Mouse (Mus musculus) R1 (cell line): ENCODE data around the gene Nr2f2.

Experiments
- DNase-seq: peaks from one replicate; pipeline ENCODE4 v3.0.0-alpha.2; 2018; ENCODE audit warnings: low read depth, low spot score

Gene Nr2f2

GRCm38 (mm10) chr7:70365941-70366807 is at the start of gene Nr2f2:
Gene Nr2f2, minus strand, starts transcription at chr7:70366735.
- peak; percentile 27 for DNase-seq

GRCm38 (mm10) chr7:70414461-70414860 is 47.9 kb upstream of the Nr2f2 start:
- no peak for DNase-seq

GRCm38 (mm10) chr7:70413646-70414045 is 47.1 kb upstream of the Nr2f2 start:
- DNase-seq: no peak

- no peak for DNase-seq
These were observed 46.4 kb upstream of the Nr2f2 start for GRCm38 (mm10) chr7:70412900-70413299.

GRCm38 (mm10) chr7:70410350-70410749 is 43.8 kb upstream of the Nr2f2 start:
- DNase-seq: no peak

GRCm38 (mm10) chr7:70409890-70410289 is 43.4 kb upstream of the Nr2f2 start:
- no peak for DNase-seq

- DNase-seq: peak; percentile 54
These were observed 42.3 kb upstream of the Nr2f2 start for GRCm38 (mm10) chr7:70408814-70409213.

- no peak for DNase-seq
These were observed 40.6 kb upstream of the Nr2f2 start for GRCm38 (mm10) chr7:70407123-70407522.

DNA sequence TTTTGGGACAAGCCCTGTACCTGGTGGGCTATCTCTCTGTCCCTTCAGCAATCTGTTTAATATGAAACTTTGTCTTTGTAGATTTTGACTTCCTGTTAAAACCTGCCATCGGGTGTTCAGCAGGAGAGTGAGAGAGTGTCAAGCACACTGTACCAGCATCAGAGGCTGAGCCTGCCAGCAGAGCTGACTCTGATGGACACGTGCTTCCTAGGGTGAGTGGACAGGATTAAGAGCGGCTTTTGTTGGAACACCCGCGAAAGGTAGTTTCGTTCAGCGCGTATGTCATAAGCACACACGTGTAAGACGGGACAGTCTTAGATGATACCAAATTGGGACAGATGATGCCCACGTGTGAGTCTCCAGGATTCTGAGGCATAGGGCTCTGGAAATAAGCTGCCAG is 40.0 kb upstream of the Nr2f2 start:
- no peak for DNase-seq

- no peak for DNase-seq
These were observed 38.9 kb upstream of the Nr2f2 start for GRCm38 (mm10) chr7:70405466-70405865.

DNA sequence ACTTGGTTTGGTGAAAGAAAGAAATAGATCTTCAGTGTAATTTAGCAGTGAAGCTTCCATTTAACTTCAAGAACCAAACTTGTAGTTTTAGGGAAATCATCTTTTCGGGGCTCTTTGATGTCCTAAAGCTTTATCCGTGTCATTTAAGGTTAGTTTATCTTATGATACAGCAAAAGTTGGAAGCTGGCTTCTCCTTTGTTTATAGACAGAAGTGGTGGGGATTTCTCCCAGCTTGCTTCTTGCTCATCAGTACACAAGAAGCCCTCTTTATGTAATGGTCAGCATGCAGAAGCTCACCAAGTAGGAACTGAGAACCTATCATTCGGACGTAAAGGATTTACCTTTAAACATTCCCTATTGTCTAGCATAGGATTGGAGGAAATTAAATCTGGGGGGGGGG is 16.3 kb upstream of the Nr2f2 start:
- DNase-seq: no peak

- no peak for DNase-seq
These were observed 15.1 kb upstream of the Nr2f2 start for GRCm38 (mm10) chr7:70381409-70382244.

GRCm38 (mm10) chr7:70380943-70381342 is 14.4 kb upstream of the Nr2f2 start:
- no peak for DNase-seq

GRCm38 (mm10) chr7:70380246-70380645 is 13.7 kb upstream of the Nr2f2 start:
- DNase-seq: peak; percentile 84

- DNase-seq: no peak
These were observed 4.2 kb upstream of the Nr2f2 start for GRCm38 (mm10) chr7:70370552-70371262.

DNA sequence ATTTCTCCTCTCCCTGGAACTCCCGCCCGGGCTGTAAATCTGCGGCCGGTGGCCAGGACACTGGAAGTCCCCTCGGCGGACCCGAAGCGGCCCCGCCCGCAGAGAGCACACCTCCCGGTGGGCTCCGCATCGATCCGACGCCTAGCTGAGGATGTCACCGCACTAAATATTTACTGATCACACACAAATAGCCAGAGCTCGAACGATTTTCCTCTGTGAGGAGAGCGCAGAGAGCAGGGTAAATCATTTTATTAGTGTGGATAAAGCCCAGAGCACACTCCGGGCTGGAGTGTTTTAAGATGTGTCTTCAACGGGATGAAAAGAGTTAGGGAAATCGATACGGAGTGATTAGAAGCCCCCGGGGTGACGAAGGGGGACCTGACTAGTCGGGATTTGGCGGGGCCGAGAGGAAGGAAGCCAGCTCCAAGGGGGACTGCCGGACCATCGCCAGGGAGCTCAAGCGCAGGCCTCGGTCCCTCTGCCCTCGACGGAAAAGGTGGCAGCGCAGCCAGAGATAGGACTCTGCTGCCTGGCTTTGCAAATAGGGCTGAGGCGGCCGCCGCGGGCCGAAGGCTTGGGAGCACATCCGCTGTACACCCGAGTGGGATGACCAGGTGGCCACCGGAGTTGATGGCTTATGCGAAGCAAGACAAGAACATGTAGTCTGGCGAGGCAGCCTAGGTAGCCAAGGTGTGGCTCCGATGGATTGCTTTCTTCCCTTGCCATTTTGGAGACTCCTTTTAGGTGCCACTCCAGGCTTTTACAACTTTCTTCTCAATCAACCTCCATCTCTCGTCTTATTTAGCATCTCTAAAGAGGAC is 3.4 kb upstream of the Nr2f2 start:
- peak; percentile 24 for DNase-seq

DNA sequence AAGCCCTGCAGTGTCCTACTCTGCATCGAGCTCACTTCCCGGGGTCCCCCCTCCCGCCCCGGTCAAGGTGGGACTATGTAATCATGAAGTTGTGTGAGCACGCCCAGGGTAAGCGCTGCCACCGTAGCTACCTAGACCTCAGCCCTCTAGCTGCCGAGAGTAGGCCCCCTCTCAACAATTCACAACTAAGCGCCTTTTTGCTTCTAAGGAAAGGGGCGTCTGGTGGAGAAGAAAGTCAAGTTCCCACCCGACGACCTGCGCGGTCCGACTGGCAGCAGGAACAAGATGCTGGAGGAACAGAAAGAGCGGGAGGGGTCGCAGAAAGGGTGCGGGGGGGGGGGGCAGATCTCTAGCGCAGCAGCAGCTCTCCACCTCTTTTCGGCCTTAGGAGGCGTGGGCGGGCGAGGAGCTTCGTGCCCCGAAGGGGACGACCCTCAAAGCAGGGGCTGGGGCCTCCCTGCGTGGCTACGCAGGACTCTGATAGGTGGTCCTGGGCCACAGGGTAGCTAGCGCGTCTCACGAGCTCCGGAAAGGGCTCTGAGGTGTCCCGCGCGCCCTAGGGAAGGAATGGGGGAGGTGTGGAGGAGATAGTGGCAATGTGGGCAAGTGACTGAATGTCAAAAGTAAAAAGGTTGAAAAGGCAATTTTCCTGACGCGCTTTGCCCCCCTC is 2.7 kb upstream of the Nr2f2 start:
- peak; percentile 28 for DNase-seq

DNA sequence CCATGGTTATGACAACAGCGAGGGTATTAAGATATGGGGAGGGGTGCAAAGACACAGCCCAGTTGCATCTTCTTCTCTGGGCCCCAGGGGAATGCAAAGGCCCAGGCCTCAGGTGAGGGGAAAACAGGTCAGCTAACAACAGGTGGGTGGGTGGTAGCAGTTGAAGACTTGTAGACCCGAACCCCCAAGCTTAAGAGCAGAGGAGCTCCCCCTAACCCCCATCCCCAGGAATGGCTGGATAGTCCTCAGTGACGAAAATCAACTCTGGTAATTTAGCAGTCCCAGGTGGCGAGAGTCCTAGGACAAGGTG is 2.2 kb upstream of the Nr2f2 start:
- no peak for DNase-seq

DNA sequence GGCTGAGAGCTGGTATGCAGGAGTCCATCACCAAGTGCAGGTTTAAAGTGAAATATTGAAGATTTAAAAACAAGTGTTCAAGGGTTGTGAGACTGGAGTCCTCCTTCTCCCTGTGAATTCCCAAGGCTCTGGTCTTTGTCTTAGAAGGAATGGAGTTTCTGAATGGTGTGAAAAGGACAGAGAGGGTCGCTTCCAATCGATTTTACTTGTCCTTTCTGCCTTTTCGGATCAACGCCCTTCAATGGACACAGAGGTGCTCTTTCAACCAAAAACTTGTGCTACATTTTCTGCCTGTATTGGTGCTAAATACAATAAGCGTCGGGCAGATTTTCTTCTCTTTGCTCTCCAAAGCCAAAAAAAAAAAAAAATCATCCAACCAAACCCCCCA is 1.7 kb upstream of the Nr2f2 start:
- no peak for DNase-seq

DNA sequence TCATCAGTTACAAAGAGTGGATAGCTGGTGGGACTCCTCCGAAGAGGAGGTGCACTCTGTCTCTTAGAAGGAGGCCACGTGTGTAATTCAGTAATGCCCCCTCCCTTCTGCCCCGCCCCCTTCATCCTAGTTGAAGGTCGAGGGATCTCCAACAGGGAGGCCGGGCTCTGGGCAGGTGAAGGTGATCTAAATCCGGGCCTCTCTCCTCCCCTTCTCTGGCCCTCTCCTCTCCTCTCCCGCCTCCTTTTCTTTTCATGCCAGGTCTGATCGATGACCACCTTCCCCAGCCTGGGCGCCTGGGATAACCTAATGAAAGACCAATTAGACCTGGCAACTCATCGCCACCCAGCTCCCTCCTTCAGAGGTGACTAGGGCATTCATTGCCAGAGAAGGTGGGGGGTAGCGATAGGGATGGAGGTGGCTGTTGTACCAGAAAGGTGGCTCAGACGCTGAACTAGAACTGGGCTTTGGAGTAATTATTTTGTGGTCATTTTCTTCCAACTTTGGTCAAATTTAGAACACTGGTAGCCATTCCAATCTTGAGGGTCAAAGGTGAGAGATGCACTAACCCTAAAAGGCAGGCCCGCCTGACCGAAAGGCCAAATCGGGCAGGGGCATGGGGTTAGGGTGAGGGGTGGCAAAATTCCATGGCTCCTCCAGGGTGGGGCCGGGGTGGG is 1.2 kb upstream of the Nr2f2 start:
- DNase-seq: no peak

DNA sequence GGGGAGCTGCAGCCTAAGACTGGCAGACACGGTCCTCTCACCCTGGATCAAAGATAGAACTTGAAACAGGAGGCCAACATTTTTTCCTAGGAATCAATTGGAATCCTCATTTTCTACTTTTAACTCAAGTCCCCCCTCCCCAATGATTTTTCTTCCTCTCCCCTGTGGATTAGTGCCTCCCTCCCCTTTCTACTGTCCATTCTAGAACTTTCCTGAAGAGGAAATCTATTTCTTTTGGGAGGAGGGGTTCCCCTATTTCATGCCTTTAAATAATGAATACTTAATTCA is 217 bp upstream of the Nr2f2 start:
- no peak for DNase-seq
